Mouse (Mus musculus) CH12.LX (cell line): Measurements from ENCODE around the gene Adcy7. TPM values are rescaled to one million over a fixed set of nuclear protein-coding genes. Genes with fewer than 3 reads are reported as not detected.

Experiments
- DNase-seq: peaks from one replicate; pipeline ENCODE4 v3.0.0-alpha.2; 2013; ENCODE audit errors: extremely low read depth
- H3K27ac ChIP-seq: 2 replicates; pipeline ENCODE4 v1.5.1; 2012; ENCODE audit warnings: low read depth, mild to moderate bottlenecking, control low read depth, moderate library complexity; ENCODE audit not compliant: insufficient read depth
- H3K27me3 ChIP-seq: replicated peaks from 2 replicates; pipeline ENCODE3; 2012; ENCODE audit warnings: inconsistent platforms
- H3K36me3 ChIP-seq, 2 experiments: replicated peaks in 1 of 2; 2 replicates each; pipeline versions ENCODE3 to v1.6.1; 2012; ENCODE audit warnings: inconsistent platforms in 1 of 2, low read length in 1 of 2, mild to moderate bottlenecking in 1 of 2, mixed read lengths in 1 of 2, moderate library complexity in 1 of 2; ENCODE audit not compliant: control insufficient read depth in 1 of 2, insufficient read depth in 1 of 2
- H3K4me1 ChIP-seq, 2 experiments: 2 replicates each; pipeline ENCODE4 v1.6.1; 2012; ENCODE audit warnings: inconsistent platforms in 1 of 2, moderate library complexity in 1 of 2; ENCODE audit not compliant: insufficient read depth in 2 of 2, control insufficient read depth in 1 of 2
- H3K4me2 ChIP-seq: 2 replicates; pipeline ENCODE4 v1.6.1; 2012; ENCODE audit warnings: low read depth, mild to moderate bottlenecking, control low read depth; ENCODE audit not compliant: poor library complexity, insufficient read depth, severe bottlenecking
- H3K4me3 ChIP-seq, 3 experiments: fragments of 150-350 bp in 1 of 3; sonication (generic) in 1 of 3; replicated peaks in 1 of 3; 2 replicates each; pipeline versions ENCODE3 to v1.5.1; 2011 to 2012; ENCODE audit warnings: low read depth in 2 of 3, low read length in 2 of 3, mild to moderate bottlenecking in 2 of 3, moderate library complexity in 2 of 3, control low read depth in 1 of 3, improper control_type of control experiment in 1 of 3, inconsistent platforms in 1 of 3, mixed read lengths in 1 of 3; ENCODE audit not compliant: poor library complexity in 1 of 3
- H3K79me2 ChIP-seq: replicated peaks from 2 replicates; pipeline ENCODE4 v1.6.1; 2012; ENCODE audit warnings: mild to moderate bottlenecking, moderate library complexity; ENCODE audit not compliant: control insufficient read depth, poor library complexity, insufficient read depth, severe bottlenecking; ENCODE audit errors: extremely low read depth
- H3K9ac ChIP-seq: 2 replicates; pipeline ENCODE4 v1.6.1; 2012; ENCODE audit warnings: low read depth, mild to moderate bottlenecking, control low read depth, moderate library complexity; ENCODE audit not compliant: insufficient read depth
- H3K9me3 ChIP-seq: replicated peaks from 2 replicates; pipeline ENCODE3; 2012; ENCODE audit warnings: low read length, inconsistent platforms, mixed read lengths
- CHD1 ChIP-seq: IDR thresholded peaks from 2 replicates; pipeline ENCODE4 v1.6.1; 2012; ENCODE audit warnings: low read depth, low read length, improper control_type of control experiment, inconsistent platforms
- CHD2 ChIP-seq: IDR thresholded peaks from 2 replicates; pipeline ENCODE4 v1.6.1; 2011; ENCODE audit warnings: low read length, improper control_type of control experiment
- CTCF ChIP-seq, 2 experiments: IDR thresholded peaks in 1 of 2; conservative IDR thresholded peaks in 1 of 2; 2 replicates each; pipeline ENCODE4 v1.5.1; 2011 to 2012; ENCODE audit warnings: low read depth in 2 of 2, low read length in 2 of 2, improper control_type of control experiment in 1 of 2, inconsistent platforms in 1 of 2, mild to moderate bottlenecking in 1 of 2, moderate library complexity in 1 of 2
- E2F4 ChIP-seq: IDR thresholded peaks from 2 replicates; pipeline ENCODE4 v1.6.1; 2011; ENCODE audit warnings: low read depth, low read length, improper control_type of control experiment; ENCODE audit not compliant: insufficient replicate concordance
- ELF1 ChIP-seq: IDR thresholded peaks from 2 replicates; pipeline ENCODE4 v1.6.1; 2014; ENCODE audit warnings: low read depth, mild to moderate bottlenecking, inconsistent platforms, low read length, improper control_type of control experiment
- EP300 ChIP-seq: IDR thresholded peaks from 2 replicates; pipeline ENCODE4 v1.6.1; 2011; ENCODE audit warnings: low read length, improper control_type of control experiment
- ETS1 ChIP-seq: conservative IDR thresholded peaks from 2 replicates; pipeline ENCODE4 v1.6.1; 2012; ENCODE audit warnings: low read depth, mild to moderate bottlenecking, inconsistent platforms, low read length, improper control_type of control experiment, moderate library complexity
- GABPA ChIP-seq: IDR thresholded peaks from 2 replicates; pipeline ENCODE4 v1.6.1; 2012; ENCODE audit warnings: low read depth, low read length, improper control_type of control experiment, inconsistent platforms; ENCODE audit not compliant: insufficient replicate concordance
- HCFC1 ChIP-seq: IDR thresholded peaks from 2 replicates; pipeline ENCODE4 v1.6.1; 2012; ENCODE audit warnings: low read depth, mild to moderate bottlenecking, inconsistent platforms, low read length, improper control_type of control experiment
- JUN ChIP-seq: IDR thresholded peaks from 2 replicates; pipeline ENCODE4 v1.6.1; 2011; ENCODE audit warnings: low read depth, mild to moderate bottlenecking, low read length, improper control_type of control experiment, moderate library complexity; ENCODE audit not compliant: insufficient read depth
- JUND ChIP-seq: conservative IDR thresholded peaks from 2 replicates; pipeline ENCODE4 v1.6.1; 2011; ENCODE audit warnings: low read depth, low read length, improper control_type of control experiment
- KAT2A ChIP-seq: IDR thresholded peaks from 2 replicates; pipeline ENCODE4 v1.6.1; 2012; ENCODE audit warnings: low read length, improper control_type of control experiment, inconsistent platforms; ENCODE audit not compliant: insufficient replicate concordance
- MAFK ChIP-seq: IDR thresholded peaks from 2 replicates; pipeline ENCODE4 v1.6.1; 2011; ENCODE audit warnings: low read length, improper control_type of control experiment; ENCODE audit not compliant: insufficient replicate concordance
- MAX ChIP-seq: IDR thresholded peaks from 2 replicates; pipeline ENCODE4 v1.6.1; 2011; ENCODE audit warnings: low read length, improper control_type of control experiment
- MAZ ChIP-seq: IDR thresholded peaks from 2 replicates; pipeline ENCODE4 v1.6.1; 2012; ENCODE audit warnings: low read depth, mild to moderate bottlenecking, inconsistent platforms, low read length, improper control_type of control experiment, moderate library complexity
- MEF2A ChIP-seq: IDR thresholded peaks from 2 replicates; pipeline ENCODE4 v1.6.1; 2014; ENCODE audit warnings: low read depth, mild to moderate bottlenecking, inconsistent platforms, low read length, improper control_type of control experiment, borderline replicate concordance
- MXI1 ChIP-seq: IDR thresholded peaks from 2 replicates; pipeline ENCODE4 v1.6.1; 2011; ENCODE audit warnings: mild to moderate bottlenecking, low read depth, low read length, improper control_type of control experiment
- MYC ChIP-seq: IDR thresholded peaks from 2 replicates; pipeline ENCODE4 v1.6.1; 2011; ENCODE audit warnings: low read depth, mild to moderate bottlenecking, improper control_type of control experiment, low read length
- NELFE ChIP-seq: IDR thresholded peaks from 2 replicates; pipeline ENCODE4 v1.6.1; 2011; ENCODE audit warnings: low read depth, low read length, improper control_type of control experiment
- NRF1 ChIP-seq: IDR thresholded peaks from 2 replicates; pipeline ENCODE4 v1.6.1; 2014; ENCODE audit warnings: low read depth, mild to moderate bottlenecking, inconsistent platforms, low read length, improper control_type of control experiment, moderate library complexity
- PAX5 ChIP-seq: IDR thresholded peaks from 2 replicates; pipeline ENCODE4 v1.6.1; 2012; ENCODE audit warnings: low read length, inconsistent platforms, mixed read lengths
- POLR2A ChIP-seq: IDR thresholded peaks from 2 replicates; pipeline ENCODE4 v1.6.1; 2011; ENCODE audit warnings: low read depth, mild to moderate bottlenecking, improper control_type of control experiment, low read length
- POLR2AphosphoS2 ChIP-seq: IDR thresholded peaks from 2 replicates; pipeline ENCODE4 v1.6.1; 2011; ENCODE audit warnings: low read depth, low read length, improper control_type of control experiment
- RAD21 ChIP-seq: IDR thresholded peaks from 2 replicates; pipeline ENCODE4 v1.6.1; 2011; ENCODE audit warnings: low read depth, mild to moderate bottlenecking, low read length, improper control_type of control experiment, moderate library complexity
- RCOR1 ChIP-seq: conservative IDR thresholded peaks from 2 replicates; pipeline ENCODE4 v1.6.1; 2012; ENCODE audit warnings: low read depth, mild to moderate bottlenecking, inconsistent platforms, low read length, improper control_type of control experiment
- SIN3A ChIP-seq: IDR thresholded peaks from 2 replicates; pipeline ENCODE4 v1.6.1; 2012; ENCODE audit warnings: low read length, improper control_type of control experiment, inconsistent platforms
- SMC3 ChIP-seq: IDR thresholded peaks from 2 replicates; pipeline ENCODE4 v1.6.1; 2011; ENCODE audit warnings: low read depth, low read length, improper control_type of control experiment
- TBP ChIP-seq: conservative IDR thresholded peaks from 2 replicates; pipeline ENCODE4 v1.6.1; 2011; ENCODE audit warnings: low read depth, low read length, improper control_type of control experiment
- TCF12 ChIP-seq: IDR thresholded peaks from 2 replicates; pipeline ENCODE4 v1.6.1; 2014; ENCODE audit warnings: low read depth, mild to moderate bottlenecking, inconsistent platforms, low read length, improper control_type of control experiment
- UBTF ChIP-seq: IDR thresholded peaks from 2 replicates; pipeline ENCODE4 v1.6.1; 2012; ENCODE audit warnings: low read depth, mild to moderate bottlenecking, inconsistent platforms, low read length, improper control_type of control experiment, moderate library complexity
- USF1 ChIP-seq: IDR thresholded peaks from 2 replicates; pipeline ENCODE4 v1.6.1; 2014; ENCODE audit warnings: low read depth, mild to moderate bottlenecking, inconsistent platforms, low read length, improper control_type of control experiment
- USF2 ChIP-seq: conservative IDR thresholded peaks from 2 replicates; pipeline ENCODE4 v1.6.1; 2011; ENCODE audit warnings: low read depth, low read length, improper control_type of control experiment
- ZC3H11A ChIP-seq: IDR thresholded peaks from 2 replicates; pipeline ENCODE4 v1.6.1; 2012; ENCODE audit warnings: low read depth, mild to moderate bottlenecking, inconsistent platforms, low read length, improper control_type of control experiment
- ZMIZ1 ChIP-seq: IDR thresholded peaks from 2 replicates; pipeline ENCODE4 v1.6.1; 2012; ENCODE audit warnings: low read depth, mild to moderate bottlenecking, inconsistent platforms, low read length, improper control_type of control experiment
- ZNF384 ChIP-seq: IDR thresholded peaks from 2 replicates; pipeline ENCODE4 v1.6.1; 2012; ENCODE audit warnings: low read depth, low read length, improper control_type of control experiment, inconsistent platforms
- dilution Hi-C: fragments of 300-500 bp; cut with MboI; formaldehyde crosslinking; loops from 2 replicates; pipeline ENCODE4 v1.14.3; 2020; ENCODE audit warnings: low sequenced_read_pairs; ENCODE audit not compliant: extremely low pct_unique_long_range_greater_than_20kb, extremely low pct_ligation_motif_present
- in situ Hi-C: fragments of 300-500 bp; cut with MboI; formaldehyde crosslinking; loops from 3 replicates; pipeline ENCODE4 v1.14.3; 2019; ENCODE audit warnings: low sequenced_read_pairs, low pct_ligation_motif_present, low pct_unique_long_range_greater_than_20kb, mixed read lengths
- polyA plus RNA-seq: library from polyadenylated mRNA; unstranded; fragments of >175 nt; gene quantifications from 2 replicates; pipeline ENCODE4 v1.2.1, GENCODE M21; 2012; ENCODE audit warnings: low read depth; ENCODE audit not compliant: insufficient read length
- total RNA-seq, 2 experiments: library from RNA; depleted of rRNA; stranded (reverse); fragments of 300-350 nt in 1 of 2; fragments of >200 nt in 1 of 2; gene quantifications; 2 replicates each; pipeline ENCODE4 v1.2.3; 2012 to 2014

Adcy7 gene
- total and polyA plus RNA-seq, 3 experiments, result 25.7 to 28.5 (median 27.0) TPM

DNA sequence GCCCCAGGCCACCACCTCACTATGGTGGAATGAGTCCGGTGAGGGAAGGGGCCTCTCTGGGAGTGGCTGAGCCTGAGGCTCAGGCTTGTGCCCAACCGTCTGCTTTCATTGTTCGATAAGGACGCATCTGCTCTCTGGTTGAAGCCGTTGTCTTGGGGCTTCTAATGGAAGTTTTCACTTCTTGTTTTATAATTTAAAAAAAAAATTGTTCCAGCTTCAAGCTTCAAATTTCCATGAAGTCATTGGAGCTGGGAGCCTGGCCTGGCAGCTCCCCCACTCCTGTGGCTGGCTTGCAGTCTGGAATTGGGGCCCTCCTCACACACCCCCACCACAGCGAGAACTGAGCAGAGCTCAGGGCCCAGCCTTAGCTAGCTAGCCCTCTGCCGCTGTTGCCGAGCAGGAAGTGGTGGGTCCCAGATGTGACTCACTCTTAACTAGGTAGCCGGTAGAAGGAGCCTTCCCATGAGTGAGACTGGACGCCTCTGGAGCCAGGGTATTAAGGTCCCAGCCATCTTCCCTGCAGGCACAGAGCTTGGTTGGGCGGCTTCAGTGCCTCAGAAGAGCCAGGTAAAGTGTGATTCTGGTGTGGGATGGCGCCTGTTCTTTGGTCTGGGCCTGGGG lies 16.5 kb downstream of the Adcy7 start (continued):
- peak; percentile 87 for TF ChIP-seq NELFE
- peak; percentile 78 for TF ChIP-seq POLR2A
- TF ChIP-seq RAD21, result no peak
- TF ChIP-seq UBTF, result peak; percentile 96
- TF ChIP-seq MXI1, result no peak
- no peak; the same call in 1 of the 2 replicates for TF ChIP-seq JUN
- TF ChIP-seq POLR2AphosphoS2, result peak; percentile 37; the same call in 1 of the 2 replicates
- no peak for TF ChIP-seq GABPA
- TF ChIP-seq JUND, result 0 out of 2 replicates have a peak, but pooled peaks have one; percentile 5

DNA sequence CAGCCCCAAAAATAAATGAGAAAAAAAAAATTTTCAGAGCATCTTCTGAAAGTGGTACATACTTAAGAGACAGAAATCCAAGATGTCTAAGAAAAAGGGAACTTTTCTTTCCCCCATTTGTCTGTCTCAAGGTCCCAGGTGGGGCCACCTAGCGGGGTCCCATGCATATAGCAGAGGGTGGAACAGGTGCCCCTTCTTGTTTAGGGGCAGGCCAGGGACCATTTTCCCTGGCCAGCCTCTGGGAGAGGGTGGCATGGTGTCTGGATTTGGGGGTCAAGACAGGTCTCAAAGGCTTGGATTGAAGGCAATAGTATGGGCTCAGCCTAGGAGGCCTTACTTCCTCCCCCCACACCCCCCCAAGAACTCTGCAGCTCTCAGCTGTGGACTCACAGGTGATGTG lies 17.7 kb downstream of the Adcy7 start:
- Histone ChIP-seq H3K27me3 (no peaks in the 10 kb centered on the region), H3K79me2 (0 out of 2 replicates have a peak, but pooled peaks cover 4% of the 10 kb centered on the region), H3K4me1 (peaks cover 30 to 77% of the 10 kb centered on the region in 2 experiments), H3K36me3 (peaks cover 0 to 17% of the 10 kb centered on the region in 2 experiments), H3K9me3 (no peaks in the 10 kb centered on the region), H3K4me3 (peak overlapping the region in 2 of 3 experiments; percentile 14 to 66), H3K9ac (peak overlapping the region; percentile 82)
- peak; percentile 77 for DNase-seq
- dilution Hi-C loops, result no loop called here
- TF ChIP-seq KAT2A (no peak), TCF12 (0 out of 2 replicates have a peak, but pooled peaks have one; percentile 36), POLR2AphosphoS2 (no peak), CTCF (conservative IDR thresholded peaks at IDR 0.05 in 1 of 2, IDR thresholded peaks at IDR 0.05 in 1 of 2; ENCODE audit: low read depth in 2 of 2, low read length in 2 of 2) (peak; percentile 39 to 74; a peak in 3 of 4 replicates), E2F4 (no peak), NELFE (no peak), CHD2 (no peak), EP300 (no peak), CHD1 (no peak), SMC3 (peak; percentile 58), MXI1 (no peak; the same call in 1 of the 2 replicates), USF1 (no peak), RAD21 (peak; percentile 38), ZC3H11A (no peak), POLR2A (no peak), UBTF (no peak), GABPA (no peak), JUN (no peak), MAX (no peak), MYC (0 out of 2 replicates have a peak, but pooled peaks have one; percentile 35), HCFC1 (no peak), MEF2A (no peak), NRF1 (no peak), MAZ (peak; percentile 48; the same call in 1 of the 2 replicates), ELF1 (no peak), ZNF384 (no peak), ETS1 (no peak), MAFK (no peak), ZMIZ1 (no peak), TBP (no peak), USF2 (no peak), PAX5 (no peak), RCOR1 (no peak), JUND (no peak), SIN3A (0 out of 2 replicates have a peak, but pooled peaks have one; percentile 34)
- TF ChIP-seq, all 38 proteins: peak for 7
- in situ Hi-C loops, result no loop called here
- Histone ChIP-seq H3K27ac (no peak overlapping the region), H3K4me2 (peak overlapping the region; percentile 34; the same call in 1 of the 2 replicates)
